Mouse (Mus musculus): ENCODE results near the gene Als2cr12. TPM values are rescaled to one million over a fixed set of nuclear protein-coding genes. Genes with fewer than 3 reads are reported as not detected.

The Als2cr12 gene
- polyA plus RNA-seq, 1 experiment from 2014 or later, result not detected

GRCm38 (mm10) chr1:58727019-58727746, 31.4 kb upstream of the Als2cr12 start:
- Histone ChIP-seq H3K9ac (replicated peaks) (no peak overlapping the region), H3K4me2 (replicated peaks) (no peak overlapping the region), H3K27ac (no peak overlapping the region), H3K27me3 (no peaks in the 10 kb centered on the region), H3K36me3 (peaks cover 29% of the 10 kb centered on the region; the same call in 1 of the 2 replicates), H3K4me1 (replicated peaks) (0 out of 2 replicates have a peak, but pooled peaks cover 3% of the 10 kb centered on the region), H3K9me3 (no peaks in the 10 kb centered on the region), H3K4me3 (replicated peaks) (no peak overlapping the region)
- WGBS, result 100% methylated on average over 1 of the region's 1 CpGs
- no peak for ATAC-seq

GRCm38 (mm10) chr1:58725767-58726166, 30.0 kb upstream of the Als2cr12 start:
- Histone ChIP-seq H3K4me2 (replicated peaks) (no peak overlapping the region), H3K9me3 (no peaks in the 10 kb centered on the region), H3K27me3 (no peaks in the 10 kb centered on the region), H3K36me3 (peaks cover 20% of the 10 kb centered on the region; the same call in 1 of the 2 replicates), H3K4me1 (replicated peaks) (0 out of 2 replicates have a peak, but pooled peaks cover 3% of the 10 kb centered on the region), H3K4me3 (replicated peaks) (no peak overlapping the region), H3K27ac (no peak overlapping the region), H3K9ac (replicated peaks) (no peak overlapping the region)
- no peak for ATAC-seq
- 84% methylated on average over 5 of the region's 5 CpGs for WGBS

- Histone ChIP-seq H3K9me3 (no peaks in the 10 kb centered on the region), H3K9ac (replicated peaks) (no peak overlapping the region), H3K27me3 (no peaks in the 10 kb centered on the region), H3K4me3 (replicated peaks) (no peak overlapping the region), H3K4me1 (replicated peaks) (0 out of 2 replicates have a peak, but pooled peaks cover 3% of the 10 kb centered on the region), H3K36me3 (peaks cover 18% of the 10 kb centered on the region; the same call in 1 of the 2 replicates), H3K27ac (no peak overlapping the region), H3K4me2 (replicated peaks) (no peak overlapping the region)
- ATAC-seq, result no peak
These were observed 29.3 kb upstream of the Als2cr12 start for GRCm38 (mm10) chr1:58725095-58725494.

- no peak overlapping the region for H3K9ac ChIP-seq (replicated peaks)
- no peak overlapping the region for H3K4me3 ChIP-seq (replicated peaks)
- 0 out of 2 replicates have a peak, but pooled peaks cover 3% of the 10 kb centered on the region for H3K4me1 ChIP-seq (replicated peaks)
- 66% methylated on average over 5 of the region's 9 CpGs for WGBS
- no peaks in the 10 kb centered on the region for H3K27me3 ChIP-seq
- no peak for ATAC-seq
- H3K4me2 ChIP-seq (replicated peaks), result no peak overlapping the region
- H3K27ac ChIP-seq, result no peak overlapping the region
- H3K36me3 ChIP-seq, result peaks cover 16% of the 10 kb centered on the region; the same call in 1 of the 2 replicates
- H3K9me3 ChIP-seq, result no peaks in the 10 kb centered on the region
These were observed 28.7 kb upstream of the Als2cr12 start for GRCm38 (mm10) chr1:58724533-58724932.

- WGBS, result 66% methylated on average over 7 of the region's 7 CpGs
- Histone ChIP-seq H3K9ac (replicated peaks) (no peak overlapping the region), H3K27ac (no peak overlapping the region; the same call in 1 of the 2 replicates), H3K9me3 (no peaks in the 10 kb centered on the region), H3K36me3 (peaks cover 13% of the 10 kb centered on the region; the same call in 1 of the 2 replicates), H3K27me3 (no peaks in the 10 kb centered on the region), H3K4me2 (replicated peaks) (no peak overlapping the region), H3K4me3 (replicated peaks) (no peak overlapping the region), H3K4me1 (replicated peaks) (0 out of 2 replicates have a peak, but pooled peaks cover 3% of the 10 kb centered on the region)
- no peak for ATAC-seq
These were observed 28.1 kb upstream of the Als2cr12 start for GRCm38 (mm10) chr1:58723809-58724405.

GRCm38 (mm10) chr1:58723062-58723808, 27.4 kb upstream of the Als2cr12 start:
- H3K9me3 ChIP-seq, result no peaks in the 10 kb centered on the region
- no peak overlapping the region for H3K9ac ChIP-seq (replicated peaks)
- H3K27me3 ChIP-seq, result no peaks in the 10 kb centered on the region
- WGBS, result 68% methylated on average over 7 of the region's 7 CpGs
- no peak overlapping the region for H3K27ac ChIP-seq
- H3K36me3 ChIP-seq, result peaks cover 10% of the 10 kb centered on the region; the same call in 1 of the 2 replicates
- no peak overlapping the region for H3K4me3 ChIP-seq (replicated peaks)
- 0 out of 2 replicates have a peak, but pooled peaks cover 3% of the 10 kb centered on the region for H3K4me1 ChIP-seq (replicated peaks)
- no peak for ATAC-seq
- H3K4me2 ChIP-seq (replicated peaks), result no peak overlapping the region

- Histone ChIP-seq H3K27ac (no peak overlapping the region), H3K4me1 (replicated peaks) (0 out of 2 replicates have a peak, but pooled peaks cover 3% of the 10 kb centered on the region), H3K4me3 (replicated peaks) (no peak overlapping the region), H3K9me3 (no peaks in the 10 kb centered on the region), H3K4me2 (replicated peaks) (no peak overlapping the region), H3K27me3 (no peaks in the 10 kb centered on the region), H3K9ac (replicated peaks) (no peak overlapping the region), H3K36me3 (0 out of 2 replicates have a peak, but pooled peaks cover 3% of the 10 kb centered on the region)
- no peak for ATAC-seq
- 90% methylated on average over 11 of the region's 11 CpGs for WGBS
These were observed 26.5 kb upstream of the Als2cr12 start for GRCm38 (mm10) chr1:58722115-58722938.

- WGBS, result 91% methylated on average over 4 of the region's 4 CpGs
These were observed 25.2 kb upstream of the Als2cr12 start for GRCm38 (mm10) chr1:58720988-58721387.

GRCm38 (mm10) chr1:58720090-58720489, 24.3 kb upstream of the Als2cr12 start:
- Histone ChIP-seq H3K9ac (replicated peaks) (no peak overlapping the region), H3K4me3 (replicated peaks) (no peak overlapping the region), H3K27ac (no peak overlapping the region), H3K4me2 (replicated peaks) (no peak overlapping the region), H3K36me3 (0 out of 2 replicates have a peak, but pooled peaks cover 2% of the 10 kb centered on the region), H3K27me3 (no peaks in the 10 kb centered on the region), H3K4me1 (replicated peaks) (0 out of 2 replicates have a peak, but pooled peaks cover 3% of the 10 kb centered on the region), H3K9me3 (no peaks in the 10 kb centered on the region)
- ATAC-seq, result no peak
- 89% methylated on average over 8 of the region's 8 CpGs for WGBS

More at GRCm38 (mm10) chr1:58720988-58721387, 25.2 kb upstream of the Als2cr12 start:
- Histone ChIP-seq H3K9me3 (no peaks in the 10 kb centered on the region), H3K36me3 (0 out of 2 replicates have a peak, but pooled peaks cover 2% of the 10 kb centered on the region), H3K4me2 (replicated peaks) (no peak overlapping the region), H3K4me3 (replicated peaks) (no peak overlapping the region), H3K9ac (replicated peaks) (no peak overlapping the region), H3K27me3 (no peaks in the 10 kb centered on the region), H3K27ac (no peak overlapping the region), H3K4me1 (replicated peaks) (0 out of 2 replicates have a peak, but pooled peaks cover 3% of the 10 kb centered on the region)
- no peak for ATAC-seq

GRCm38 (mm10) chr1:58719356-58719945, 23.7 kb upstream of the Als2cr12 start:
- Histone ChIP-seq H3K36me3 (0 out of 2 replicates have a peak, but pooled peaks cover 2% of the 10 kb centered on the region), H3K4me2 (replicated peaks) (no peak overlapping the region), H3K9ac (replicated peaks) (no peak overlapping the region), H3K9me3 (no peaks in the 10 kb centered on the region), H3K27ac (no peak overlapping the region), H3K27me3 (no peaks in the 10 kb centered on the region), H3K4me1 (replicated peaks) (0 out of 2 replicates have a peak, but pooled peaks cover 3% of the 10 kb centered on the region), H3K4me3 (replicated peaks) (no peak overlapping the region)
- ATAC-seq, result no peak
- 90% methylated on average over 7 of the region's 7 CpGs for WGBS
